Mouse (Mus musculus) macrophage (primary cell): ENCODE results near the gene Lamb3. TPM values are rescaled to one million over a fixed set of nuclear protein-coding genes. Genes with fewer than 3 reads are reported as not detected.

Source experiments
- H3K27ac ChIP-seq: fragments of 350-480 bp; formaldehyde crosslinking; 2 replicates; pipeline ENCODE4 v1.9.0; 2021
- H3K36me3 ChIP-seq: fragments of 350-480 bp; formaldehyde crosslinking; 2 replicates; pipeline ENCODE4 v1.9.0; 2021; ENCODE audit errors: inconsistent target
- H3K4me3 ChIP-seq: fragments of 350-480 bp; formaldehyde crosslinking; 2 replicates; pipeline ENCODE4 v1.9.0; 2021; ENCODE audit errors: inconsistent target
- H3K79me2 ChIP-seq: fragments of 350-480 bp; formaldehyde crosslinking; 2 replicates; pipeline ENCODE4 v1.9.0; 2021; ENCODE audit errors: inconsistent target
- WGBS: methylation state at CpG from one replicate; pipeline ENCODE4 v1.1.7; 2026; ENCODE audit warnings: inconsistent platforms; ENCODE audit not compliant: missing documents; 5-methylcytosine and 5-hydroxymethylcytosine counted together
- polyA plus RNA-seq: library from polyadenylated mRNA; stranded (reverse); fragments of 250-400 nt; gene quantifications from 3 replicates; pipeline ENCODE4 v1.2.4, GENCODE M21; 2018; ENCODE audit warnings: inconsistent platforms

Lamb3 gene
- polyA plus RNA-seq, 1 experiment from 2014 or later: not detected

- 66% methylated on average over 7 of the region's 7 CpGs for WGBS
- no peaks in the 10 kb centered on the region for H3K36me3 ChIP-seq
- H3K79me2 ChIP-seq: no peaks in the 10 kb centered on the region
- H3K4me3 ChIP-seq: no peak overlapping the region
- H3K27ac ChIP-seq: no peak overlapping the region
Observed at GRCm38 (mm10) chr1:193336122-193337017, 128.9 kb downstream of the Lamb3 start.

GRCm38 (mm10) chr1:193337018-193337321 lies 129.5 kb downstream of the Lamb3 start:
- H3K27ac ChIP-seq: no peak overlapping the region
- WGBS: 14% methylated on average over 9 of the region's 9 CpGs
- H3K4me3 ChIP-seq: no peak overlapping the region
- H3K79me2 ChIP-seq: no peaks in the 10 kb centered on the region
- H3K36me3 ChIP-seq: no peaks in the 10 kb centered on the region

GRCm38 (mm10) chr1:193337787-193338310 lies 130.3 kb downstream of the Lamb3 start:
- WGBS: 34% methylated on average over 4 of the region's 4 CpGs
- Histone ChIP-seq H3K4me3 (no peak overlapping the region), H3K27ac (no peak overlapping the region), H3K79me2 (no peaks in the 10 kb centered on the region), H3K36me3 (no peaks in the 10 kb centered on the region)

- WGBS: 34% methylated on average over 9 of the region's 9 CpGs
- no peaks in the 10 kb centered on the region for H3K79me2 ChIP-seq
- no peak overlapping the region for H3K4me3 ChIP-seq
- no peaks in the 10 kb centered on the region for H3K36me3 ChIP-seq
- no peak overlapping the region for H3K27ac ChIP-seq
Observed at GRCm38 (mm10) chr1:193338363-193338995, 131.0 kb downstream of the Lamb3 start.

GRCm38 (mm10) chr1:193342198-193342946 lies 134.9 kb downstream of the Lamb3 start:
- no peaks in the 10 kb centered on the region for H3K79me2 ChIP-seq
- no peak overlapping the region for H3K4me3 ChIP-seq
- no peak overlapping the region for H3K27ac ChIP-seq
- no peaks in the 10 kb centered on the region for H3K36me3 ChIP-seq
- 90% methylated on average over 5 of the region's 5 CpGs for whole genome bisulfite sequencing

GRCm38 (mm10) chr1:193343853-193344252 lies 136.4 kb downstream of the Lamb3 start:
- 76% methylated on average over 4 of the region's 4 CpGs for WGBS
- H3K79me2 ChIP-seq: no peaks in the 10 kb centered on the region
- no peak overlapping the region for H3K27ac ChIP-seq
- H3K4me3 ChIP-seq: no peak overlapping the region
- H3K36me3 ChIP-seq: no peaks in the 10 kb centered on the region

- Histone ChIP-seq H3K4me3 (no peak overlapping the region), H3K36me3 (no peaks in the 10 kb centered on the region), H3K27ac (no peak overlapping the region), H3K79me2 (no peaks in the 10 kb centered on the region)
- 3% methylated on average over 2 of the region's 2 CpGs for WGBS
Observed at GRCm38 (mm10) chr1:193344976-193345375, 137.5 kb downstream of the Lamb3 start.

- H3K79me2 ChIP-seq: no peaks in the 10 kb centered on the region
- H3K27ac ChIP-seq: no peak overlapping the region
- WGBS: 50% methylated on average over 2 of the region's 3 CpGs
- no peak overlapping the region for H3K4me3 ChIP-seq
- no peaks in the 10 kb centered on the region for H3K36me3 ChIP-seq
Observed at GRCm38 (mm10) chr1:193346908-193347307, 139.4 kb downstream of the Lamb3 start.

GRCm38 (mm10) chr1:193348261-193348962 lies 140.9 kb downstream of the Lamb3 start:
- WGBS: 65% methylated on average over 9 of the region's 9 CpGs
- Histone ChIP-seq H3K4me3 (no peak overlapping the region), H3K27ac (no peak overlapping the region), H3K79me2 (no peaks in the 10 kb centered on the region), H3K36me3 (no peaks in the 10 kb centered on the region)

GRCm38 (mm10) chr1:193349702-193350545 lies 142.4 kb downstream of the Lamb3 start:
- Histone ChIP-seq H3K36me3 (no peaks in the 10 kb centered on the region), H3K79me2 (no peaks in the 10 kb centered on the region), H3K4me3 (no peak overlapping the region), H3K27ac (no peak overlapping the region)
- WGBS: 84% methylated on average over 10 of the region's 10 CpGs

- H3K27ac ChIP-seq: no peak overlapping the region
- no peak overlapping the region for H3K4me3 ChIP-seq
- 85% methylated on average over 2 of the region's 2 CpGs for WGBS
- no peaks in the 10 kb centered on the region for H3K79me2 ChIP-seq
- H3K36me3 ChIP-seq: no peaks in the 10 kb centered on the region
Observed at GRCm38 (mm10) chr1:193350546-193350801, 143.0 kb downstream of the Lamb3 start.

GRCm38 (mm10) chr1:193351583-193351982 lies 144.1 kb downstream of the Lamb3 start:
- no peak overlapping the region for H3K27ac ChIP-seq
- WGBS: 89% methylated on average over 3 of the region's 3 CpGs
- H3K4me3 ChIP-seq: no peak overlapping the region
- no peaks in the 10 kb centered on the region for H3K79me2 ChIP-seq
- no peaks in the 10 kb centered on the region for H3K36me3 ChIP-seq

- Histone ChIP-seq H3K27ac (no peak overlapping the region), H3K4me3 (no peak overlapping the region)
Observed at GRCm38 (mm10) chr1:193359199-193359598, 151.7 kb downstream of the Lamb3 start.

GRCm38 (mm10) chr1:193361181-193361580 lies 153.7 kb downstream of the Lamb3 start:
- no peak overlapping the region for H3K27ac ChIP-seq
- H3K4me3 ChIP-seq: no peak overlapping the region
- H3K36me3 ChIP-seq: no peaks in the 10 kb centered on the region
- no peaks in the 10 kb centered on the region for H3K79me2 ChIP-seq
- WGBS: 73% methylated on average over 5 of the region's 6 CpGs

More at GRCm38 (mm10) chr1:193359199-193359598, 151.7 kb downstream of the Lamb3 start:
- no peaks in the 10 kb centered on the region for H3K36me3 ChIP-seq
- WGBS: 87% methylated on average over 3 of the region's 3 CpGs
- H3K79me2 ChIP-seq: no peaks in the 10 kb centered on the region
